Mouse (Mus musculus) testis, adult 2 months (tissue): ENCODE measurements around the gene Nufip1.

ENCODE experiments used
- CTCF ChIP-seq: fragments of 200-500 bp; IDR thresholded peaks from 2 replicates; pipeline ENCODE4 v1.5.1; 2012; ENCODE audit warnings: low read depth, mild to moderate bottlenecking, inconsistent platforms, low read length, moderate library complexity; ENCODE audit not compliant: control insufficient read depth, insufficient read depth, insufficient replicate concordance
- POLR2A ChIP-seq: fragments of 200-500 bp; IDR thresholded peaks from 2 replicates; pipeline ENCODE4 v1.6.1; 2012; ENCODE audit warnings: low read depth, mild to moderate bottlenecking, inconsistent platforms, low read length, moderate library complexity; ENCODE audit not compliant: control insufficient read depth

- no peak for TF ChIP-seq CTCF
- TF ChIP-seq POLR2A: no peak
Observed at GRCm38 (mm10) chr14:76075721-76076120, 35.0 kb upstream of the Nufip1 start.
